Mouse (Mus musculus): ENCODE data around the gene Gm973. TPM values are rescaled to one million over a fixed set of nuclear protein-coding genes. Genes with fewer than 3 reads are reported as not detected.

The Gm973 gene
- polyA plus RNA-seq, 1 experiment, result not detected

GRCm38 (mm10) chr1:59670641-59671168 lies 154.6 kb downstream of the Gm973 start, which contains the start of gene Sumo1:
Sumo1 (minus strand) TSS chr1:59670834.
- peak within 1 kb of the TSS; percentile 92 for H3K4me3 ChIP-seq (ENCODE audit: insufficient read depth, poor library complexity, severe bottlenecking)
- peaks cover 10% of the 10 kb centered on the region for H3K36me3 ChIP-seq (ENCODE audit: control insufficient read depth, insufficient read depth)
- H3K79me3 ChIP-seq (ENCODE audit: low read depth), result peaks cover 61% of the 10 kb centered on the region
- peaks cover 71% of the 10 kb centered on the region for H3K79me2 ChIP-seq (ENCODE audit: control insufficient read depth, insufficient read depth)
- peak within 1 kb of the TSS; percentile 97 for H3ac ChIP-seq (ENCODE audit: control insufficient read depth, insufficient read length, low read depth)
- no peaks in the 10 kb centered on the region for H3K27me3 ChIP-seq (ENCODE audit: control insufficient read depth, insufficient read depth, insufficient read length)
- TF ChIP-seq MAX (IDR thresholded peaks at IDR 0.05) (no peak), USF1 (IDR thresholded peaks at IDR 0.05; ENCODE audit: low read depth) (no peak), CEBPB (IDR thresholded peaks at IDR 0.05; ENCODE audit: low read depth) (peak; percentile 73)

GRCm38 (mm10) chr1:59673661-59674060 lies 157.6 kb downstream of the Gm973 start:
- Histone ChIP-seq H3K79me3 (ENCODE audit: low read depth) (peaks cover 33% of the 10 kb centered on the region), H3K36me3 (ENCODE audit: control insufficient read depth, insufficient read depth) (peaks cover 3% of the 10 kb centered on the region), H3K27me3 (ENCODE audit: control insufficient read depth, insufficient read depth, insufficient read length) (no peaks in the 10 kb centered on the region), H3K79me2 (ENCODE audit: control insufficient read depth, insufficient read depth) (peaks cover 42% of the 10 kb centered on the region), H3ac (ENCODE audit: control insufficient read depth, insufficient read length, low read depth) (no peak overlapping the region), H3K4me3 (ENCODE audit: insufficient read depth, poor library complexity, severe bottlenecking) (no peak overlapping the region)
- TF ChIP-seq USF1 (IDR thresholded peaks at IDR 0.05; ENCODE audit: low read depth) (no peak), MYOG (IDR thresholded peaks at IDR 0.05; ENCODE audit: control insufficient read depth, extremely low read depth, insufficient read length) (no peak), CEBPB (IDR thresholded peaks at IDR 0.05; ENCODE audit: low read depth) (no peak), MAX (IDR thresholded peaks at IDR 0.05) (no peak), CTCF (IDR thresholded peaks at IDR 0.05; ENCODE audit: control insufficient read depth, insufficient read depth, insufficient read length) (no peak), FOSL1 (IDR thresholded peaks at IDR 0.05; ENCODE audit: insufficient read depth, low read length, poor library complexity, severe bottlenecking) (no peak), MYOD1 (IDR thresholded peaks at IDR 0.05; ENCODE audit: control insufficient read depth, insufficient read length, low read depth) (no peak)

GRCm38 (mm10) chr1:59683926-59684818 lies 168.1 kb downstream of the Gm973 start:
- Histone ChIP-seq H3K36me3 (ENCODE audit: control insufficient read depth, insufficient read depth) (peaks cover 35% of the 10 kb centered on the region), H3K79me3 (ENCODE audit: low read depth) (peaks cover 43% of the 10 kb centered on the region), H3K79me2 (ENCODE audit: control insufficient read depth, insufficient read depth) (peaks cover 45% of the 10 kb centered on the region), H3K27me3 (ENCODE audit: control insufficient read depth, insufficient read depth, insufficient read length) (no peaks in the 10 kb centered on the region), H3ac (ENCODE audit: control insufficient read depth, insufficient read length, low read depth) (peak overlapping the region; percentile 68), H3K4me3 (ENCODE audit: insufficient read depth, poor library complexity, severe bottlenecking) (no peak overlapping the region)
- TF ChIP-seq MAX (IDR thresholded peaks at IDR 0.05) (no peak), CTCF (IDR thresholded peaks at IDR 0.05; ENCODE audit: control insufficient read depth, insufficient read depth, insufficient read length) (no peak), USF1 (IDR thresholded peaks at IDR 0.05; ENCODE audit: low read depth) (no peak), CEBPB (IDR thresholded peaks at IDR 0.05; ENCODE audit: low read depth) (no peak), FOSL1 (IDR thresholded peaks at IDR 0.05; ENCODE audit: insufficient read depth, low read length, poor library complexity, severe bottlenecking) (no peak), MYOD1 (IDR thresholded peaks at IDR 0.05; ENCODE audit: control insufficient read depth, insufficient read length, low read depth) (no peak)

GRCm38 (mm10) chr1:59684819-59685755 lies 169.0 kb downstream of the Gm973 start, which contains the start of gene Nop58:
Nop58 (plus strand) TSS chr1:59684971.
- Histone ChIP-seq H3K36me3 (ENCODE audit: control insufficient read depth, insufficient read depth) (peaks cover 44% of the 10 kb centered on the region), H3K27me3 (ENCODE audit: control insufficient read depth, insufficient read depth, insufficient read length) (no peaks in the 10 kb centered on the region), H3K79me3 (ENCODE audit: low read depth) (peaks cover 52% of the 10 kb centered on the region), H3K79me2 (ENCODE audit: control insufficient read depth, insufficient read depth) (peaks cover 54% of the 10 kb centered on the region), H3ac (ENCODE audit: control insufficient read depth, insufficient read length, low read depth) (peak within 1 kb of the TSS; percentile 89), H3K4me3 (ENCODE audit: insufficient read depth, poor library complexity, severe bottlenecking) (peak within 1 kb of the TSS; percentile 83)
- TF ChIP-seq MYOD1 (IDR thresholded peaks at IDR 0.05; ENCODE audit: control insufficient read depth, insufficient read length, low read depth) (no peak), MYOG (IDR thresholded peaks at IDR 0.05; ENCODE audit: control insufficient read depth, extremely low read depth, insufficient read length) (no peak), FOSL1 (IDR thresholded peaks at IDR 0.05; ENCODE audit: insufficient read depth, low read length, poor library complexity, severe bottlenecking) (no peak), CTCF (IDR thresholded peaks at IDR 0.05; ENCODE audit: control insufficient read depth, insufficient read depth, insufficient read length) (no peak), CEBPB (IDR thresholded peaks at IDR 0.05; ENCODE audit: low read depth) (no peak), USF1 (IDR thresholded peaks at IDR 0.05; ENCODE audit: low read depth) (peak; percentile 1), MAX (IDR thresholded peaks at IDR 0.05) (peak; percentile 99)

Other genes starting within 250 kb of the Gm973 start
- gene Fzd7, start 33.8 kb upstream of the Gm973 start, polyA plus RNA-seq (2012; fragmentation: generic; extraction: Trizol), result 18.4 TPM
- gene Sumo1, start 154.6 kb downstream of the Gm973 start, polyA plus RNA-seq (2012; fragmentation: generic; extraction: Trizol), result 97.7 TPM
- 88.7 TPM for gene Nop58, start 168.7 kb downstream of the Gm973 start, polyA plus RNA-seq (2012; fragmentation: generic; extraction: Trizol)
- 3.7 TPM for gene Bmpr2, start 247.1 kb downstream of the Gm973 start, polyA plus RNA-seq (2012; fragmentation: generic; extraction: Trizol)

All from C2C12 (cell line).